Mouse (Mus musculus): Measurements from ENCODE around the gene Galnt9. TPM values are rescaled to one million over a fixed set of nuclear protein-coding genes. Genes with fewer than 3 reads are reported as not detected.

Galnt9 gene
- polyA plus RNA-seq, 1 experiment from 2014 or later, result 0.27 TPM

GRCm38 (mm10) chr5:110608941-110609340, 64.8 kb downstream of the Galnt9 start:
- Histone ChIP-seq H3K4me3 (ENCODE audit: low read length) (no peak overlapping the region), H3K27ac (ENCODE audit: low read length) (no peak overlapping the region), H3K27me3 (replicated peaks; ENCODE audit: control insufficient read depth, insufficient read depth, low read length) (no peaks in the 10 kb centered on the region), H3K9me3 (ENCODE audit: control insufficient read depth, low read length) (no peaks in the 10 kb centered on the region), H3K4me2 (ENCODE audit: low read depth, low read length) (no peak overlapping the region), H3K36me3 (ENCODE audit: control insufficient read depth, insufficient read depth, low read length) (no peaks in the 10 kb centered on the region), H3K9ac (ENCODE audit: low read depth, low read length) (no peak overlapping the region), H3K4me1 (ENCODE audit: control insufficient read depth, insufficient read depth, low read length) (no peaks in the 10 kb centered on the region)
- no peak for ATAC-seq
- 71% methylated on average over 8 of the region's 8 CpGs for WGBS

DNA sequence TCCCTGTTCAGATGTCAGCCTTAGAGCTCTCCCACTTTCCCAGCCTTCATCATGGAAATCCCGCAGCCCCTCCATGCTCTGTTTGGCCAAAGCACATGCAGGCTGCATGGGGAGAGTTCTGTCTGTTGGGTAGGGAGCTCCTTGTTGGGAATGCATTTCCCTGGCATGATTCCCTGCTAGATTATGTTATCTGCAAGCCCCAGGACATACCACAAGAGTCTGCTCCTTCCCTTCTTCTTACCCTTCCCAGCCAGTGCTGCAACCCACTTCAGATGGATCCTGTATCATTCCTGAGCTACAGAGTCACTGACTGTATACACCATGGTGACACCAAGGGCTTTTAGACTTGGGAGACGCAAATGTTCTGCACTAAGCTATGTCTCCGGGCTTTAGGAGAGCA, 65.3 kb downstream of the Galnt9 start:
- Histone ChIP-seq H3K9me3 (ENCODE audit: control insufficient read depth, low read length) (no peaks in the 10 kb centered on the region), H3K4me3 (ENCODE audit: low read length) (no peak overlapping the region), H3K27ac (ENCODE audit: low read length) (no peak overlapping the region), H3K36me3 (ENCODE audit: control insufficient read depth, insufficient read depth, low read length) (no peaks in the 10 kb centered on the region), H3K4me2 (ENCODE audit: low read depth, low read length) (no peak overlapping the region), H3K27me3 (replicated peaks; ENCODE audit: control insufficient read depth, insufficient read depth, low read length) (no peaks in the 10 kb centered on the region), H3K9ac (ENCODE audit: low read depth, low read length) (no peak overlapping the region), H3K4me1 (ENCODE audit: control insufficient read depth, insufficient read depth, low read length) (no peaks in the 10 kb centered on the region)
- 88% methylated on average over 3 of the region's 3 CpGs for WGBS
- no peak for ATAC-seq

DNA sequence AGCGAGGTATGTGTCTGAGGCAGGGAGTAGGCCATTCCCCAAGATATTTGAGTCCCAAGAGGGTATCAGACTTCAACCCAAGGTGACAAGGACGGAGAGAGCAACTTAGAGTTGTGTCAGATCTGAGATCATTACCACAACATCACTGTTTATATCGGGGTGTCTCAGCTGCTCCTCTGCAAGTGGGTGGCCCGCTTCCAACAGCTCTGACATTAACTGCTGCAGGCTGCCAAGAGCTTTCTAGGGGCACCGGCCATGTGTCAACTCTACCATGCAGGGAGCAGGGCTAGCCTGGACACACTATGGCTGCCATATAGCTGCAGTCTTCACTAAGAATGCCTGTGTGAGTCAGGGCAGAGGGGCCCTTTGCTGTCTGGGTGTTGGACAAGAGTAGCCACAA, 65.7 kb downstream of the Galnt9 start:
- WGBS, result 82% methylated on average over 5 of the region's 5 CpGs
- Histone ChIP-seq H3K4me3 (ENCODE audit: low read length) (no peak overlapping the region), H3K27ac (ENCODE audit: low read length) (no peak overlapping the region), H3K9ac (ENCODE audit: low read depth, low read length) (no peak overlapping the region), H3K4me1 (ENCODE audit: control insufficient read depth, insufficient read depth, low read length) (no peaks in the 10 kb centered on the region), H3K36me3 (ENCODE audit: control insufficient read depth, insufficient read depth, low read length) (no peaks in the 10 kb centered on the region), H3K4me2 (ENCODE audit: low read depth, low read length) (no peak overlapping the region), H3K27me3 (replicated peaks; ENCODE audit: control insufficient read depth, insufficient read depth, low read length) (no peaks in the 10 kb centered on the region), H3K9me3 (ENCODE audit: control insufficient read depth, low read length) (no peaks in the 10 kb centered on the region)
- ATAC-seq, result no peak

DNA sequence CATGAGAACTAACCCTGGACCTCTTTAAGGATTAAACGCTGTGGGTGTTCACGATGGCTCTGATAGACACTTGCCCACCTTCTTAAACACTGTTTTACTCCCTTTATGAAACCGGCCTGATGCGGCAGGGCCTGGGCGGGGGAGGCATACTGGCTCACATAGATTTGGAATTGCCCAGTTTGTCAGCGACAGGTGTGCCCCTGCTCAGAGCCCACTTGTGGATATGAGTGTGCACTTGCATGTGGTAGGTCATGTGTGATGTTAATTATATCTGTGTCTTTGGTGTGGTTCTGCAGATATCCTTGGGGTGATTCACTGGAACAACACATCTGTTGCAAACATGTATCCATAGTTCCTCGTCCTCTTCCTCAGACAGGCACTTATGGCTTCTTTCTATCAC, 66.3 kb downstream of the Galnt9 start:
- Histone ChIP-seq H3K9me3 (ENCODE audit: control insufficient read depth, low read length) (no peaks in the 10 kb centered on the region), H3K4me3 (ENCODE audit: low read length) (no peak overlapping the region), H3K9ac (ENCODE audit: low read depth, low read length) (no peak overlapping the region), H3K27me3 (replicated peaks; ENCODE audit: control insufficient read depth, insufficient read depth, low read length) (no peaks in the 10 kb centered on the region), H3K4me2 (ENCODE audit: low read depth, low read length) (no peak overlapping the region), H3K36me3 (ENCODE audit: control insufficient read depth, insufficient read depth, low read length) (no peaks in the 10 kb centered on the region), H3K4me1 (ENCODE audit: control insufficient read depth, insufficient read depth, low read length) (no peaks in the 10 kb centered on the region), H3K27ac (ENCODE audit: low read length) (no peak overlapping the region)
- ATAC-seq, result no peak
- WGBS, result 86% methylated on average over 7 of the region's 7 CpGs

DNA sequence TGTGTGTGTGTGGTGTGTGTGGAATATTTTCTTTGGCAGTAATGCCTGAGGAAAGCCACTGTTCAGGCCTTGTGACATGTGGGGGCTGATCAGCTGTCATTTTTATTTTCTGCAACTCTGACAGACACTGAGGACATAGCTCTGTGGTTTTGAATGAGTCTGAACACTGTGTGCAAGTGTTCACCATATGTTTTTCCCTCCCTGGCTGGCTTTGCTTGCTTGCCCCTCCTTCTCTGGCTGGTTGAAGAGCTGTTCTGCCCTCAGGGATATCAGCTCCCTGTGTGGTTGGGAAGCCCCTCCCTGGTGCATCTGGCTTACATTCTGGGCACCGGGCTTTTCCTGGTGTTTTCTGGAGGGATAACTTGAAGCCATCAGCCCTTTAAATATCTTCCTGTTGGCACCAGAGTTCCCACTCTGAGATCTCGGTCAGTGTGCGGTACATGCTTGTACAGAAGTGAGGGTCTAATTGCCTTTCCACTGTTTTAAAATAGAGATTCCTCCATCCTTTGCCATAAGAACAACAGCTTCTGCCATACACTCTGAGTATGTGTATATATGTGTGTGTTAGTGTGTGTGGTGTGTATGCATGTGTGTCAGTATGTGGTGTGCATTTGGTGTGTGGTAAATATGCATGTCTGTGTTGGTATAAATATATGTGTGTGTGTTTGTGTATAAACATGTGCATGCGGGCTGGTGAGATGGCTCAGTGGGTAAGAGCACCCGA, 67.4 kb downstream of the Galnt9 start:
- ATAC-seq, result no peak
- no peaks in the 10 kb centered on the region for H3K27me3 ChIP-seq (replicated peaks; ENCODE audit: control insufficient read depth, insufficient read depth, low read length)
- no peak overlapping the region for H3K27ac ChIP-seq (ENCODE audit: low read length)
- H3K9ac ChIP-seq (ENCODE audit: low read depth, low read length), result no peak overlapping the region
- H3K4me3 ChIP-seq (ENCODE audit: low read length), result no peak overlapping the region
- no peak overlapping the region for H3K4me2 ChIP-seq (ENCODE audit: low read depth, low read length)
- H3K4me1 ChIP-seq (ENCODE audit: control insufficient read depth, insufficient read depth, low read length), result no peaks in the 10 kb centered on the region
- H3K36me3 ChIP-seq (ENCODE audit: control insufficient read depth, insufficient read depth, low read length), result no peaks in the 10 kb centered on the region
- 78% methylated on average over 5 of the region's 5 CpGs for WGBS
- no peaks in the 10 kb centered on the region for H3K9me3 ChIP-seq (ENCODE audit: control insufficient read depth, low read length)

DNA sequence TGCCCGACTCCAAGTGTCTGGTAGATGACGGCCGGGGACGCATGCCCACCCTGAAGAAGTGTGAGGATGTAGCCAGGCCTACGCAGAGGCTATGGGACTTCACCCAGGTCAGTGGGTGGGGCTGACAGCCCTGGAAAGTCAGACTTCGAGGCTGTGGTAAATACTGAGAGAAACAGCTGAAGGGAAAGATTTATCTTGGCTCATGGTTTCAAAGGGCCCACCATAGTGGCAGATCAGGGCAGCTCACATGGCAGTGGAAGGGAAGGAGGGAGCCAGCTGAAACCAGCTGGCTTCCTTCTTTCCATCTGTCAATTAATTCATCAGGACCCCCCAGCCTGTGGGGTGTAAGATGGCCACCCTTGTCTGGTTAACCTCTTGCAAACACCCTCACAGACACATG, 75.1 kb downstream of the Galnt9 start:
- Histone ChIP-seq H3K9me3 (ENCODE audit: control insufficient read depth, low read length) (no peaks in the 10 kb centered on the region), H3K27ac (ENCODE audit: low read length) (no peak overlapping the region), H3K4me1 (ENCODE audit: control insufficient read depth, insufficient read depth, low read length) (no peaks in the 10 kb centered on the region), H3K4me3 (ENCODE audit: low read length) (no peak overlapping the region), H3K27me3 (replicated peaks; ENCODE audit: control insufficient read depth, insufficient read depth, low read length) (no peaks in the 10 kb centered on the region), H3K9ac (ENCODE audit: low read depth, low read length) (no peak overlapping the region), H3K4me2 (ENCODE audit: low read depth, low read length) (no peak overlapping the region), H3K36me3 (ENCODE audit: control insufficient read depth, insufficient read depth, low read length) (no peaks in the 10 kb centered on the region)
- no peak for ATAC-seq
- 85% methylated on average over 6 of the region's 6 CpGs for WGBS

- 78% methylated on average over 2 of the region's 2 CpGs for WGBS
These were observed 80.2 kb downstream of the Galnt9 start for GRCm38 (mm10) chr5:110624319-110624718.

DNA sequence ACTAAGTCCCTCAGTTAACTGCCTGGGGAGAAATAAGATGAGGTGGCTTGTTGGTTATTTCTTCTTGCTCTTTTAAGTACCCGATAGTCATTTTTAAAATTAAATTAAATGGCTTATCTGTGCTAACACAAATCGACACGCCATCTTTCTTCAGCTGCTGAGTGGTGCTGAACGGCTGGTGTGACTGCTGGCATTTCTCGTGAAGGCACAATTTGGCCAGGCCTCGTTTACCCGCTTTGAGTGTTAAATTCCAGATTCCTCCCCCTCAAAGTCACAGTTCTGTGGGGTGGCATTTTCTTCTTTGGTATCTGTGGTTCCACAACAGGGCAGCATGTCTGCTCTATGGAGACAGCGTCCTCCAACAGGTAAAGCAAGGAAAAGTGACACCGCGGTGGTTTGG, 83.2 kb downstream of the Galnt9 start:
- no peak overlapping the region for H3K4me3 ChIP-seq (ENCODE audit: low read length)
- no peak overlapping the region for H3K9ac ChIP-seq (ENCODE audit: low read depth, low read length)
- H3K27ac ChIP-seq (ENCODE audit: low read length), result no peak overlapping the region
- no peak for ATAC-seq
- no peaks in the 10 kb centered on the region for H3K9me3 ChIP-seq (ENCODE audit: control insufficient read depth, low read length)
- peaks cover 8% of the 10 kb centered on the region for H3K27me3 ChIP-seq (replicated peaks; ENCODE audit: control insufficient read depth, insufficient read depth, low read length)
- no peaks in the 10 kb centered on the region for H3K4me1 ChIP-seq (ENCODE audit: control insufficient read depth, insufficient read depth, low read length)
- no peak overlapping the region for H3K4me2 ChIP-seq (ENCODE audit: low read depth, low read length)
- H3K36me3 ChIP-seq (ENCODE audit: control insufficient read depth, insufficient read depth, low read length), result no peaks in the 10 kb centered on the region
- 75% methylated on average over 10 of the region's 10 CpGs for WGBS

More at GRCm38 (mm10) chr5:110624319-110624718, 80.2 kb downstream of the Galnt9 start:
- Histone ChIP-seq H3K36me3 (ENCODE audit: control insufficient read depth, insufficient read depth, low read length) (no peaks in the 10 kb centered on the region), H3K9ac (ENCODE audit: low read depth, low read length) (no peak overlapping the region), H3K9me3 (ENCODE audit: control insufficient read depth, low read length) (no peaks in the 10 kb centered on the region), H3K4me3 (ENCODE audit: low read length) (no peak overlapping the region), H3K4me1 (ENCODE audit: control insufficient read depth, insufficient read depth, low read length) (no peaks in the 10 kb centered on the region), H3K4me2 (ENCODE audit: low read depth, low read length) (no peak overlapping the region), H3K27ac (ENCODE audit: low read length) (no peak overlapping the region), H3K27me3 (replicated peaks; ENCODE audit: control insufficient read depth, insufficient read depth, low read length) (peaks cover 8% of the 10 kb centered on the region)
- ATAC-seq, result no peak

- Histone ChIP-seq H3K27me3 (replicated peaks; ENCODE audit: control insufficient read depth, insufficient read depth, low read length) (peaks cover 8% of the 10 kb centered on the region), H3K4me2 (ENCODE audit: low read depth, low read length) (no peak overlapping the region), H3K4me1 (ENCODE audit: control insufficient read depth, insufficient read depth, low read length) (no peaks in the 10 kb centered on the region), H3K9ac (ENCODE audit: low read depth, low read length) (no peak overlapping the region), H3K27ac (ENCODE audit: low read length) (no peak overlapping the region), H3K4me3 (ENCODE audit: low read length) (no peak overlapping the region), H3K9me3 (ENCODE audit: control insufficient read depth, low read length) (no peaks in the 10 kb centered on the region), H3K36me3 (ENCODE audit: control insufficient read depth, insufficient read depth, low read length) (no peaks in the 10 kb centered on the region)
- WGBS, result 14% methylated on average over 19 of the region's 19 CpGs
- no peak for ATAC-seq
These were observed 84.0 kb downstream of the Galnt9 start for GRCm38 (mm10) chr5:110628156-110628555.

Data from intestine, embryonic 16.5 days (tissue).